In the genomic region with DNA sequence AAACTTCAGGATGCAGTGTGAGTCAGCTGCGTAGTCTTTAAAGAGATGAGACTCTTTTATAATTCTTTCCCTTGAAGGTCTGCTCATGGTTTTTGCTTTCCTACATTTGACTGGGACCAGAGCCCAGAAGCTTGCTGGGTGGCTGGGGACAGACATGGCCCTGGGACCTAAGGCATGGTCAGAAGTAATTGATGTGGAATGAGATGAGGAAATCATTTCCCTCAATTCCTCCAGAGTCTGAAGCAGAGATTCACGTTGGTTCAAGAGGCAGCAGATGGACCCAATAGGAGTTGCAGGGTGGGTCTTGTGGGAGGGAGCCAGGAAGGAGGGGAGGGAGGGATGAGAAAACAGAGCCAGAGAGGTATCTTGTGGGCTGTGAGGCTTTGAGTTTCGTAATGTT, we compare ENCODE assay signal across 15 mouse cellular contexts.
DNase-seq lines count a peak whose midpoint lies in the region; ATAC-seq and TF ChIP-seq lines count a peak whose summit lies in the region.
"Had no signal": no experiment of that assay in that cellular context is flagged by ENCODE, and none has a peak within 500 bp of the region (broad histone marks: within the 10 kb centered on the region; RNA-seq: fewer than 3 reads in every experiment).

No protein-coding gene starts in this region.

- H3K4me2 ChIP-seq in kidney, postnatal 0 days (ENCODE audit: low read length), result no peak overlapping the region
- no peak overlapping the region for H3K4me2 ChIP-seq in intestine, postnatal 0 days (replicated peaks; ENCODE audit: low read depth)
- H3K4me2 ChIP-seq: embryonic facial prominence, embryonic 13.5 days; forebrain, embryonic 13.5 days; limb, embryonic 12.5 days had no signal

- H3K27ac ChIP-seq in gastrocnemius, adult 2 months, result peak overlapping the region; percentile 78
- no peak overlapping the region for H3K27ac ChIP-seq in kidney, postnatal 0 days
- H3K27ac ChIP-seq in intestine, postnatal 0 days (ENCODE audit: low read depth, low read length), result no peak overlapping the region
- H3K27ac ChIP-seq: embryonic facial prominence, embryonic 13.5 days; limb, embryonic 12.5 days had no signal

- H3K9me3 ChIP-seq in kidney, postnatal 0 days (replicated peaks; ENCODE audit: low read length), result no peaks in the 10 kb centered on the region
- H3K9me3 ChIP-seq in intestine, postnatal 0 days (ENCODE audit: control insufficient read depth), result no peaks in the 10 kb centered on the region
- H3K9me3 ChIP-seq: embryonic facial prominence, embryonic 13.5 days; forebrain, embryonic 13.5 days; limb, embryonic 12.5 days had no signal

- peak; percentile 27 for DNase-seq in gastrocnemius, adult 2 months
- DNase-seq in gastrocnemius, postnatal 10 days, result no peak
- DNase-seq in kidney, postnatal 0 days (ENCODE audit: low spot score), result peak; percentile 35
- no peak for DNase-seq in kidney, adult 11 months
- peak; percentile 35 for DNase-seq in NIH3T3 (ENCODE audit: low read depth)
- DNase-seq in cerebellum, postnatal 14 days, result peak; percentile 77 to 80
- DNase-seq in urinary bladder, adult 2 months (ENCODE audit: low spot score), result no peak
- DNase-seq: adrenal gland, postnatal 25 days; kidney, postnatal 14 days; lung, adult 18-20 months; spleen, adult 18-20 months had no signal

- no peaks in the 10 kb centered on the region for H3K27me3 ChIP-seq in kidney, postnatal 0 days (ENCODE audit: insufficient read depth, low read length)
- H3K27me3 ChIP-seq in intestine, postnatal 0 days (replicated peaks; ENCODE audit: control insufficient read depth, insufficient read depth, low read length), result no peaks in the 10 kb centered on the region
- H3K27me3 ChIP-seq: embryonic facial prominence, embryonic 13.5 days; forebrain, embryonic 13.5 days; limb, embryonic 12.5 days had no signal

- no peak for TF ChIP-seq CTCF in gastrocnemius, adult 2 months (IDR thresholded peaks at IDR 0.05)
- TF ChIP-seq CTCF in kidney, postnatal 0 days (IDR thresholded peaks at IDR 0.05; ENCODE audit: low read depth), result no peak
- TF ChIP-seq CTCF in intestine, postnatal 0 days (IDR thresholded peaks at IDR 0.05; ENCODE audit: low read depth), result no peak

- no peak for ATAC-seq in kidney, postnatal 0 days (replicated peaks; ENCODE audit: low FRiP score, low read depth)
- ATAC-seq in intestine, postnatal 0 days, result no peak

- no peak overlapping the region for H3K4me3 ChIP-seq in gastrocnemius, adult 2 months
- no peak overlapping the region for H3K4me3 ChIP-seq in kidney, postnatal 0 days (replicated peaks; ENCODE audit: low read depth, low read length)
- no peak overlapping the region for H3K4me3 ChIP-seq in intestine, postnatal 0 days (ENCODE audit: low read depth, low read length)
- H3K4me3 ChIP-seq: embryonic facial prominence, embryonic 13.5 days; forebrain, embryonic 13.5 days; limb, embryonic 12.5 days had no signal

- H3K4me1 ChIP-seq in kidney, postnatal 0 days (replicated peaks; ENCODE audit: insufficient read depth, low read length), result no peaks in the 10 kb centered on the region
- no peaks in the 10 kb centered on the region for H3K4me1 ChIP-seq in intestine, postnatal 0 days (replicated peaks; ENCODE audit: control insufficient read depth, insufficient read depth, low read length)

- intact Hi-C loops in gastrocnemius, adult 2 months (cut with DNase I), result no loop called here

- WGBS in kidney, postnatal 0 days, result 45% methylated on average over 3 of the region's 3 CpGs
- WGBS in intestine, postnatal 0 days, result 62% methylated on average over 3 of the region's 3 CpGs

- no peak overlapping the region for H3K9ac ChIP-seq in kidney, postnatal 0 days (ENCODE audit: low read depth, low read length)
- no peak overlapping the region for H3K9ac ChIP-seq in intestine, postnatal 0 days (ENCODE audit: low read depth, low read length)
- H3K9ac ChIP-seq: embryonic facial prominence, embryonic 13.5 days; forebrain, embryonic 13.5 days; limb, embryonic 12.5 days had no signal

- H3K36me3 ChIP-seq in kidney, postnatal 0 days (ENCODE audit: insufficient read depth, low read length), result no peaks in the 10 kb centered on the region
- H3K36me3 ChIP-seq in intestine, postnatal 0 days (ENCODE audit: control insufficient read depth, insufficient read depth), result no peaks in the 10 kb centered on the region
- H3K36me3 ChIP-seq: embryonic facial prominence, embryonic 13.5 days; limb, embryonic 12.5 days had no signal

Comparison
In these comparisons a context has a peak if more than half of its experiments do, and no peak if none do; other contexts are left out.
1. DNase-seq: peak in gastrocnemius, adult 2 months (single experiment), kidney, postnatal 0 days (single experiment), NIH3T3 (single experiment) and cerebellum, postnatal 14 days (2 of 2); none in gastrocnemius, postnatal 10 days (single experiment), kidney, adult 11 months (single experiment) and urinary bladder, adult 2 months (single experiment).